Mouse (Mus musculus) frontal cortex, adult 2 months (tissue): ENCODE data around the gene Selenos. TPM values are rescaled to one million over a fixed set of nuclear protein-coding genes. Genes with fewer than 3 reads are reported as not detected.

Source experiments
- DNase-seq, 2 experiments: peaks; one replicate each; pipeline ENCODE4 v3.0.0; 2022; ENCODE audit warnings: low spot score in 1 of 2; ENCODE audit errors: extremely low spot score in 1 of 2
- polyA plus RNA-seq: library from polyadenylated mRNA; depleted of rRNA; stranded (reverse); fragments of >200 nt; gene quantifications from 2 replicates; pipeline ENCODE4 v1.2.3, GENCODE M21; 2012; rRNA removed

Selenos gene
- polyA plus RNA-seq, 1 experiment: 81.5 TPM

DNA sequence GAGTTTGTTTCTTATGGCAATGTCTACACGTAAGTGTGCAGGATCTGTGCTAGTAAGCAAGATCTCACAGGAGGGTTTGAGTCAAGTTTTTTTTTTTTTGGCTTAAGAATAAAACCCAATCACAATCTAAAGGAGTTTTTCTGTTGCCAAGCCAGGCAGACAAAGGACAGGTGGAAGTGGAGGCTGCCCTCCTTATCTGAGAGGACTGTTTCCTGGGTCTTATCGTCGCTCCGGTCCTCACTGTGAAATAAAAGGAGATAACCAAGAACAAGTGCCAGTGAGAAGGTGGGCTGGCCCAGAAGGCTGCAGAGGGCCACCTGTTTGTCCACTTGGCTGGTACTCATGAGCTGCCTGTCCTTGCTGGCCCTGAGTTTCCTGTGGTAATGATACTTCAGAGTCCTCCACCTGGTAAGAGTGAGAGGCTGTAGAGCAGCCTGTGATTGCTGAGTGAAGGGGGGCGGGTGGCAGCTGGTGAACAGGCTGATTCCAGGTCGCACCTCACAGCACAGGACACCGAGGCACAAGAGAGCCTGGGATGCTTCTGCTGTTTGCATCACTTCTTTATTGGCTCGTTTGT lies 37.5 kb downstream of the Selenos start:
- DNase-seq: no peak

DNA sequence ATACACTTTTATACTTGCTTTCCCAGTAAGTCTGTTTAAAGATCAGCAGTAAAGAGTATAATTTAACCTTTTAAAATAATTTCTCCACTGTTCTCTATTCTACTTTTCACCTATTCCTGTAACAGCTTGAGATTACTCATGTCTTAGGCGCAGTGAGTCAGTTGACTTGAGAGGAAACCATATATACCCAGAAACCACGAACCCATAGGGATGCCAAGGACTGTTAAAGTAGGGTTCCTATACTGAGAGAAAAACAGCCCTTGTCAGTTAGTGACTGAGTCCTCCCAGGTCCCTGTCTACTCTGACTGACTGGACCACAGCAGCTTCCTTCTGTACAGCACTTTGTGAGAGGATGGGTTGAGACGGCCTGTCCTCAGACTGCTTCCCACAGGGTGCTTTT lies 38.6 kb downstream of the Selenos start:
- DNase-seq: no peak

DNA sequence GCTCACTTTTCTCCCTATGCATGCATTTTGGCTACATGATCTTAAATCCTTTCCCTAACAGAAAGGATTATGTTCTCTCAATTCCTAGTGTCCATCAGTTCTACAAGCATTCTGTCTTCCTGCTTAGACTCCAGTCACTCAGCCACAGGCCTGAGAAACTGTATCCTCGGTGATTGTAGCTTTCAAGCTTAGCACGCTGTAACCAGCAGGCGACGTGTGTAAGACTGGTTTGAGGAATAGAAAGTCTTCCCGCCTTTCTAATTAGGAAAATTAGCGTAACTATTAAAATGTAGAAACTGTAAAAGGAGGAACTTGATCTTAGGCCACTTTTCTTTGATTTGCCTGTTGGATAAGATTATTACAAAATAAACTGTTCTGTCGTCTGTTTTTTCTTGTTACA lies 39.3 kb downstream of the Selenos start:
- DNase-seq: no peak

DNA sequence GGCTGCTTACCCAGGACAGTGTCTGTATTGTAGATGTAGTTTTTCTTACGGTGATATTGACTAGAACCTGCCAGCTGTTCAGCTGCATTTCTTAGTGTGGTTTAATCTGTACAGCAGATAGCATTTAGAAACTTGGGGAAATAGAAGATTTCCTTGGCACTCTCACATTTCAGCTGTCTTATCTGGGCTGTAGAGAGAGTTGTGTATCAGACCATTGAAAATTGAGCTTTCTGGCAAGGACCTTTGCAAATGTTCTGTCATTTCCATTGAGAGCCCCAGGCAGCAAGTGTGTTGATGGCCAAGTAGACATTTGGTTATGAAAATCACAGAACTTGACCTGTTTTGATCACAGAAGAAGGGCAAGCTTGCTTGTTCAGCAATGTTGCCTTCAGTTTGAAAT lies 40.7 kb downstream of the Selenos start:
- DNase-seq: no peak

- DNase-seq: no peak
Measured at GRCm38 (mm10) chr7:66120702-66121396, 41.4 kb downstream of the Selenos start.

DNA sequence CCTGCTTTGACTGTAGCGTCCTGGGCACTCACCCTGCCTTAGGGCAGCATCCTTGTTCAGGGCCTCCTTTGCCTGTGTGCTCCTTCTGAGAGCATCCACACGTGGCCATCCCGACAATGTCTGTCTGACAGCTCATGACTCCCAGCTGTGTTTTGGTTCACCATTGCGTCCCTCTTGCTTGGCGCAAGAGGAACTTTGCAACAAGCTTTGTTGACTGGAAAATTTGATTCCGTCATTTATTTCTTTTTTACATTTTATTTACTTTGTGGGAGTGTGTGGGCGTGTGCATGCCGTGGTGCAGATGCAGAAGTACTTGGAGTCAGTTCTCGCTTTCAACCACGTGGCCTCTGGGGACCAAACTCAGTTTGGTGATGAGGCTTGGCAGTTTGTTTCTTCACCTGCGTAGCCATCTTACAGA lies 45.1 kb downstream of the Selenos start:
- DNase-seq: no peak

- no peak for DNase-seq
Measured at GRCm38 (mm10) chr7:66125368-66125767, 45.9 kb downstream of the Selenos start.

DNA sequence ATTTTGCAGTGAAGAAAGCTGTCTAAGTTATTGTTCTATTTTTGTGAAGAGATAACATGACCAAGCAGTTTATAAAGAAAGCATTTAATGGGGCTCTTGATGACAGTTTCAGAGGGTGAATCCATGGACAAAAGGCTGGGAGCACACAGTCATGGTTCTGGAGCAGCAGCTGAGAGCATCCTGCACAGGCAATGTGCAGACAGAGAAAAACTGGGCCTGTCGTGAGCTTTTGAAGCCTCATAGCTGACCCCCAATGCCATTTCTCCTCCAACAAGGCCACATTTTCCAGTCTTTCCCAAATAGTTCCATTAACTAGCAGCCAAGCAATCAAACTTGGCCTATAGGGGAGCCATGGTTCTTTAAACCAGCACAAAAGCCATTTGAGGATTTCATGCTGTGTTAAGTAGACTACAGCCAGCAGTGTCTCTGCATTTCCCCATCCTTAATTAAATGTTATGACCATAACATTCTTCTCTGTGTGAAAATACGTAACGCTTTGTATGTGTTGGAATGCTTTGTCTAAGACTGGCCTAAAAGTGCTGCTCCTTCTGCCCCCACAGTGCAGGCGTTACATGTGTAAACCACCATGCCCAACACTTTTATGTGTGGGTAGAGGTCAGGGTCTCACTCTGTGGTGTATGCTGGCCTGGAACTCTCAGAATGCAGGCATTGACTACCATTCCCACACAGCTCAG lies 48.6 kb downstream of the Selenos start:
- DNase-seq: no peak

- DNase-seq: no peak
Measured at GRCm38 (mm10) chr7:66128857-66129256, 49.4 kb downstream of the Selenos start.

DNA sequence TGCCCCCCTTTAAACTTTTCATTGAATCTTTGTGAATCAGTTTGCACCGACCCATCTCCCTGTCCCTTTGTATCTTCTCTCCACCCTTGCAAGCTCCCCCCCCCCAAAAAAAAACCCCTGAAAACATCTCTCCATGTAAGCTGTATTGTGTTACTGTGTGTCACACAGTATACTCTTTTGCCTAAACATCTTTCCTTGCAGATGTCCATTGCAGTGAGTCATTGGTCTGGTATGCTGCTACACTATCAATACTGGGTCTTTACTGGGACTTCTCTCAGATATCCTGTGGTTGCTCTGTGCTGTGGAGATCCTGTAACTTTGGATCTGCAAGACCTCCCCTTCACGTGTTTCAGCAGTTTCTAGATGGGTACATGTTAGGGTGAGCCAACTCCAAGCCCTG lies 50.8 kb downstream of the Selenos start:
- DNase-seq: no peak

DNA sequence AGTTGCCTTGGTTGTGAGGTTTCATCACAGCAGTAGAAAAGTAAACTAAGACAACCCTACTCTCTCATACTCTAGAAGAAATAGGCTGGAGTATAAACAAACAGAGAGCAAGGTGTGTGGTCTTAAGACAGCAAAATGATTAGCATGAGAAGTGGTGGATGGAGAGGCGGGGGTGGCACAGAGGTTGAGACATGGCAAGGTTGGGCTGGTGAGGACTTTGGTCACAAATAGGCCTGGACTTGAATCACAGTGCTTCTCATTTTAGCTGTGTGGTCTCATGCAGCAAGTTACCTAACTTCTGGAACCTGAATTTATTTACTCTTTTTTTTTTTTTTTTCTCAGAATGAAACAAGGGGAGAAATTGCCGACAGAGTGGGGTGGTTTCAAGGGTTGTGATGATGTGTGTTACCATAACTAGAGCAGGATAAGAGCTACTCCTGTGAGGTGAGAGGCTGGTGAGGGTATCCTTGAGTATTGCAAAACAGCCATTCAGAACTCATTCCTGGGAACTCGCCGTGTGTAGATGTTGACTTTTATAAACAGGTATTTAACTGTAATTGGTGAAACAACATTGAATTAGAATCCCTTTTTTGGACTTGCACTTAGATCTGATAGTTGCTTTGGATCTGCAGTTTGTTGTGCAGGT lies 52.5 kb downstream of the Selenos start:
- DNase-seq: no peak

DNA sequence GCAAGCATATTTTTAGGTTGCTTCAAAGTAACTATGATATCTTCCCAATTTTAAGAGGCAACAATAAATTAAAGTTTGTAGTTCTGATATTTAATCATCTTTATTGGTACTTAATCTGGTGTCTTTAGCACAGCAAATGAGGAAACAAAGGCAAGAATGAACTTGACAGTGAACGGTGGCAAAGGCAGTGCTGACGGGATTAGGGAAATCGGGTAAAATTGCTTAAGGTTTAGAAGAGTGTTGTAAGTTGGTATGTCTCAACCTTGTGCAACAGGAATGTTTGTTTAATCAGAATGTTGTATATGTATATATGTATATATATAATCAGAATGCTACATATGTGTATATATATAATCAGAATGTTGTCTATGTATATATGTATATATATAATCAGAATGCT lies 54.7 kb downstream of the Selenos start:
- DNase-seq: no peak

GRCm38 (mm10) chr7:66135644-66136043 lies 56.2 kb downstream of the Selenos start:
- DNase-seq: no peak

DNA sequence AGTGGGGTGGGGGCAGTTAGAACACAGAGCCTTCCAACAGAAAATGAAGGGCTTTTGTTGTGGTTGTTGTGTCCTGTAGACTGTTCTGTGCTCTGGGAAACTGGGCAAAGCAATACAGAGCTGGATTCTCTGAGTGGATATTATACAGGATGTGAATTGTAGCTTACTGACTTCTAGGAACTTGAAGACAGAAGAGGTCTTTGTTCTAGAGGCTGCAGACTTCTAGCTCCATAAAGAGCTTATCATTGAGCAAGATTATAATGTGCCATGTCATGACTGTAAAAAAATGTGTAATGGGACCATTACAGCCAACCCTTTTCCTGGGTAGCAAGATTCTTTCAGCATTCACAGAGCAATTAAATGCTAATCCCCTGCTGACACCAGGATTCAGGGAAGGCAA lies 56.7 kb downstream of the Selenos start:
- no peak for DNase-seq

GRCm38 (mm10) chr7:66137309-66137708 lies 57.9 kb downstream of the Selenos start:
- no peak for DNase-seq

- DNase-seq: no peak
Measured at GRCm38 (mm10) chr7:66138301-66138700, 58.9 kb downstream of the Selenos start.

DNA sequence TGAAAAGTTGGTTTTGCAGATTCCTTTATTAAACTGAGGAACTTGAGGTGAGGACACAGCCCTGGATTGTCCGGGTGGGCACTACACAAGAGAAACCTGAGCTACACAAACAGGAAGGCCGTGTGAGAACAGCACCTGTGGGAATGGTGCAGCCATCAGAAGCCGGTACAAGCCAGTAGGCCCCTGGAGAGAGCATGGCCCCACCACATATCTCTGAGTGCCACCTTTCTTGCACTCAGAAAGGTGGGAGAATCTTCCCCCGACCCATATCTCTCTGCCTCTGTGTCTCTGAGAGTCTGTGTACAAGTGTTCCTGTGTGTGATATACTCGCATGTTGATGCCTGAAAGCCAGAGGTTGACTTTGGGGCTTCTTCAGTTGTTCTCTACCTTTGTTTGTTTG lies 59.4 kb downstream of the Selenos start:
- no peak for DNase-seq

Other genes with a start within 250 kb of the Selenos start
- 13.7 and 16.8 TPM in 2 replicates for gene Pcsk6, start 217.9 kb upstream of the Selenos start, polyA plus RNA-seq
- gene Gm45213, start 36.0 kb upstream of the Selenos start, polyA plus RNA-seq: not detected in 2 replicates
- 37.2 and 40.7 TPM in 2 replicates for gene Snrpa1, start 20.6 kb upstream of the Selenos start, polyA plus RNA-seq
- 10.4 TPM in 2 replicates for gene Chsy1, start 29.9 kb downstream of the Selenos start, polyA plus RNA-seq